Mouse (Mus musculus): ENCODE results near the gene Slc28a3. TPM values are rescaled to one million over a fixed set of nuclear protein-coding genes. Genes with fewer than 3 reads are reported as not detected.

Slc28a3 gene
- polyA plus RNA-seq, 1 experiment from 2014 or later: 0.05 TPM

- WGBS: 95% methylated on average over 4 of the region's 4 CpGs
- no peak for ATAC-seq (ENCODE audit: low FRiP score)
- H3K4me1 ChIP-seq (replicated peaks): 0 out of 2 replicates have a peak, but pooled peaks cover 2% of the 10 kb centered on the region
- H3K27ac ChIP-seq: no peak overlapping the region
- H3K4me2 ChIP-seq: no peak overlapping the region
- no peaks in the 10 kb centered on the region for H3K36me3 ChIP-seq
- H3K27me3 ChIP-seq: no peaks in the 10 kb centered on the region
- no peak overlapping the region for H3K9ac ChIP-seq
- no peak overlapping the region for H3K4me3 ChIP-seq
- no peaks in the 10 kb centered on the region for H3K9me3 ChIP-seq
Observed at GRCm38 (mm10) chr13:58516277-58516676, 94.4 kb downstream of the Slc28a3 start.

- Histone ChIP-seq H3K9ac (no peak overlapping the region), H3K9me3 (no peaks in the 10 kb centered on the region), H3K36me3 (no peaks in the 10 kb centered on the region), H3K4me2 (no peak overlapping the region), H3K27ac (no peak overlapping the region), H3K4me3 (no peak overlapping the region), H3K4me1 (replicated peaks) (0 out of 2 replicates have a peak, but pooled peaks cover 2% of the 10 kb centered on the region), H3K27me3 (no peaks in the 10 kb centered on the region)
- ATAC-seq (ENCODE audit: low FRiP score): no peak
- 78% methylated on average over 5 of the region's 5 CpGs for WGBS
Observed at GRCm38 (mm10) chr13:58515635-58516034, 95.0 kb downstream of the Slc28a3 start.

DNA sequence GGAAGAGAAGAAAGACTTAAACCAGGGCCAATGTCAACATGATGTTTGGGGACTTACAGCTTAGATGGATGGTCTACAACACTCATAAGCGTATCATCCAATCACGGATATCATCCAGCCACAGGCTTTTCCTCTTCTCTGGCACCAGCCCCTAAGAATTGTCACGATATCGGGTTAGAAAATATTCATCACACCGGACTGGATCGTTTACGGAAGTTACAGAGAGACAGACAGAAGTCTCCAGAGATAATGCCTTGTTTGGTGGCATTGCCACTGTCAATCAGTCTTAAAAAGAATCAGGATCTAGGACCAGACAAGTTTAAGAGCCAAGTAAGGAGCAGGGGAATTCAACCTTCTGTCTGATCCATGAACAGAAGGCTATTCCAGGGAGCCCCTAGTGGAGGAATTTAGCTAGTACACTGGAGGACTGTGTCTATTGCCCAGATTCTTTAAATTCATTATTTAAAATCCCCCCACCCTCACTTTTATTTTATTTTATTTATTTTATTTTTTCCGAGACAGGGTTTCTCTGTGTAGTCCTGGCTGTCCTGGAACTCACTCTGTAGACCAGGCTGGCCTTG is 96.4 kb downstream of the Slc28a3 start:
- H3K27ac ChIP-seq: no peak overlapping the region
- H3K36me3 ChIP-seq: no peaks in the 10 kb centered on the region
- WGBS: 87% methylated on average over 8 of the region's 8 CpGs
- H3K9ac ChIP-seq: no peak overlapping the region
- H3K4me3 ChIP-seq: no peak overlapping the region
- H3K4me2 ChIP-seq: no peak overlapping the region
- H3K4me1 ChIP-seq (replicated peaks): 0 out of 2 replicates have a peak, but pooled peaks cover 2% of the 10 kb centered on the region
- ATAC-seq (ENCODE audit: low FRiP score): no peak
- no peaks in the 10 kb centered on the region for H3K9me3 ChIP-seq
- no peaks in the 10 kb centered on the region for H3K27me3 ChIP-seq

DNA sequence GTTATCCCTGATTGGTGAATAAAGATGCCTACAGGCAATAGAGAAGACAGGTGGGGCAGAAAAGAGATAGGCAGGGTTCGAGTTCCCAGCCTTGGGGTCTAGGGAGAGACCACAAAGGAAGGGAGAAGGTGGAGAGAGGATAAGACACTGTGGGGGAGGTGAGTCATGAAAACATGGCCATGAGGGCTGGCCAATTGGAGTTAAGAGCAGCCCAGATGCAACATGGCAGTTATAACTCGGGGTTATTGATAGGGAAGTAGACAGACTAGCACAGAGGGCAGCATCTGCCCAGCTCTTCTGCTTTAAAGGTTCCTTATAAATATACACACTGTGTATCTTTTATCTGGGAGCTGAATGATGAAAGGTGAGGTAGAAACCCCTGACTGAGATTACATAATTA is 98.8 kb downstream of the Slc28a3 start:
- 80% methylated on average over 2 of the region's 2 CpGs for WGBS
- ATAC-seq (ENCODE audit: low FRiP score): no peak

GRCm38 (mm10) chr13:58511248-58511647 is 99.4 kb downstream of the Slc28a3 start:
- H3K9ac ChIP-seq: no peak overlapping the region
- no peak overlapping the region for H3K4me3 ChIP-seq
- no peaks in the 10 kb centered on the region for H3K9me3 ChIP-seq
- WGBS: 87% methylated on average over 9 of the region's 9 CpGs
- H3K36me3 ChIP-seq: no peaks in the 10 kb centered on the region
- no peaks in the 10 kb centered on the region for H3K27me3 ChIP-seq
- ATAC-seq (ENCODE audit: low FRiP score): no peak
- no peak overlapping the region for H3K4me2 ChIP-seq
- H3K4me1 ChIP-seq (replicated peaks): 0 out of 2 replicates have a peak, but pooled peaks cover 2% of the 10 kb centered on the region
- H3K27ac ChIP-seq: no peak overlapping the region

More for the DNA sequence above, 98.8 kb downstream of the Slc28a3 start:
- Histone ChIP-seq H3K9me3 (no peaks in the 10 kb centered on the region), H3K4me2 (no peak overlapping the region), H3K36me3 (no peaks in the 10 kb centered on the region), H3K4me3 (no peak overlapping the region), H3K27ac (no peak overlapping the region), H3K27me3 (no peaks in the 10 kb centered on the region), H3K4me1 (replicated peaks) (0 out of 2 replicates have a peak, but pooled peaks cover 2% of the 10 kb centered on the region), H3K9ac (no peak overlapping the region)

DNA sequence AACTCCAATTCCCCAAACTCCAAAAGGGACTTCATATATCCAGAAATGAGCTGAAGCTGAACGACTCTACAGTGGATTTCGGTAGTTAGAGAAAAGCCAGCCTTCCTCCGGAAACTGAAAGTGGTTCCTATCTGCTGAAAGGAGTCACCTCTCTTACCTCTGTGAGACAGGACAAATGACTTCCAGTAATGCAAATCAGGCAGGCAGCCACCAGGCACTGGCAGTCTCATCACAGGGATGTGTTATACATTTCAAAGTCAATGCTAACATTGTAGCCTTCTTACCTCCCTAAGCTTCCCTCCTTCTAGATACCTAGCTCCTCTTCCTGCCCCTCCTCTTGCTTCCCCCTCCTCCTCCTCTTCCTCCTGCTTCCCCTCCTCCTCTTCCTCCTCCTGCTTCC is 101.4 kb downstream of the Slc28a3 start:
- WGBS: 64% methylated on average over 3 of the region's 3 CpGs
- Histone ChIP-seq H3K4me3 (no peak overlapping the region), H3K4me2 (no peak overlapping the region), H3K9me3 (no peaks in the 10 kb centered on the region), H3K27me3 (no peaks in the 10 kb centered on the region), H3K36me3 (no peaks in the 10 kb centered on the region), H3K9ac (no peak overlapping the region), H3K4me1 (replicated peaks) (no peaks in the 10 kb centered on the region), H3K27ac (no peak overlapping the region)
- no peak for ATAC-seq (ENCODE audit: low FRiP score)

DNA sequence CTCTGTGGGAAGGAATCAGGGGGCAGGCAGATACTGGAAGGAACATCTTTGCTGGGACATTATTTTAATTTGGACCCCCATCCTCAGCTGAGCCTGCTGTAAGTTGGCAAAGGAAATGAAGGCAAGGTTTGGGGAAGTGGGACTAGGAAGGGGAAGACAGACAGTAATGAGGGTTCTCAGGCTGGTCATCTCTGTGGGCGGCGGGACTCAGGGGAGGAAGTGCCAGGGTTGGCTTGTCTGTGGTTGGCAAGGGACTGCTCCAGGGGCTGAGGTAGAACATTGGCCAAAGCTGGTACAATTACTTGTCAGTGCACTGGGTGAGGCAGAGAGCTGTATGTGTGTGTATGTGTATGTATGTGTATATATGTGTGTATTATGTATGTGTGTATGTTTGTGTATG is 107.1 kb downstream of the Slc28a3 start:
- Histone ChIP-seq H3K4me1 (replicated peaks) (no peaks in the 10 kb centered on the region), H3K36me3 (no peaks in the 10 kb centered on the region), H3K9ac (no peak overlapping the region), H3K27me3 (no peaks in the 10 kb centered on the region), H3K4me2 (no peak overlapping the region), H3K27ac (no peak overlapping the region), H3K4me3 (no peak overlapping the region), H3K9me3 (no peaks in the 10 kb centered on the region)
- no peak for ATAC-seq (ENCODE audit: low FRiP score)
- 91% methylated on average over 2 of the region's 2 CpGs for WGBS

- Histone ChIP-seq H3K4me3 (no peak overlapping the region), H3K9ac (no peak overlapping the region), H3K27ac (no peak overlapping the region), H3K27me3 (no peaks in the 10 kb centered on the region), H3K36me3 (no peaks in the 10 kb centered on the region), H3K9me3 (no peaks in the 10 kb centered on the region), H3K4me1 (replicated peaks) (no peaks in the 10 kb centered on the region; the same call in 1 of the 2 replicates), H3K4me2 (no peak overlapping the region)
- ATAC-seq (ENCODE audit: low FRiP score): no peak
- WGBS: 82% methylated on average over 12 of the region's 12 CpGs
Observed at GRCm38 (mm10) chr13:58497809-58498208, 112.9 kb downstream of the Slc28a3 start.

Other genes starting within 250 kb of the Slc28a3 start
- 26.2 and 27.6 TPM in 2 replicates for gene 2210016F16Rik, start 225.7 kb downstream of the Slc28a3 start, polyA plus RNA-seq (2015; fragmentation: Nextera tagmentation; extraction: Ambion mirVana)
- gene Rmi1, start 208.6 kb downstream of the Slc28a3 start, polyA plus RNA-seq (2015; fragmentation: Nextera tagmentation; extraction: Ambion mirVana): 24.4 and 24.7 TPM in 2 replicates
- 1,649 and 1,694 TPM in 2 replicates for gene Hnrnpk, start 207.5 kb downstream of the Slc28a3 start, polyA plus RNA-seq (2015; fragmentation: Nextera tagmentation; extraction: Ambion mirVana)
- 90.8 and 99.2 TPM in 2 replicates for gene Ntrk2, start 195.7 kb upstream of the Slc28a3 start, polyA plus RNA-seq (2015; fragmentation: Nextera tagmentation; extraction: Ambion mirVana)